Mouse (Mus musculus) heart, embryonic 15.5 days (tissue): Measurements from ENCODE around the gene Hist1h3d. TPM values are rescaled to one million over a fixed set of nuclear protein-coding genes. Genes with fewer than 3 reads are reported as not detected.
"Not testable (repeated sequence)": the region's sequence is repeated elsewhere in the genome, so short reads cannot be mapped to it uniquely, and the experiment has no call there.

Source experiments
- ATAC-seq: fragments of 200-750 bp; cut with Nextera tagmentation; replicated peaks from 2 replicates; pipeline ENCODE4 v1.8.0; 2017; ENCODE audit warnings: low read depth, moderate TSS enrichment; ENCODE audit not compliant: insufficient number of reproducible peaks, insufficient read depth, low FRiP score
- H3K27ac ChIP-seq: fragments of 300-500 bp; sonication (generic); 2 replicates; pipeline ENCODE4 v1.5.1; 2015; ENCODE audit warnings: mild to moderate bottlenecking, inconsistent platforms
- H3K27me3 ChIP-seq: fragments of 300-500 bp; sonication (generic); 2 replicates; pipeline ENCODE4 v1.6.1; 2015; ENCODE audit warnings: inconsistent platforms
- H3K36me3 ChIP-seq: fragments of 300-500 bp; sonication (generic); 2 replicates; pipeline ENCODE4 v1.6.1; 2015; ENCODE audit warnings: mild to moderate bottlenecking, inconsistent platforms
- H3K4me1 ChIP-seq: fragments of 300-500 bp; sonication (generic); replicated peaks from 2 replicates; pipeline ENCODE4 v1.6.1; 2015; ENCODE audit warnings: inconsistent platforms
- H3K4me2 ChIP-seq: fragments of 300-500 bp; sonication (generic); 2 replicates; pipeline ENCODE4 v1.6.1; 2015; ENCODE audit warnings: inconsistent platforms, mild to moderate bottlenecking, moderate library complexity
- H3K4me3 ChIP-seq: fragments of 300-500 bp; sonication (generic); 2 replicates; pipeline ENCODE4 v1.5.1; 2015; ENCODE audit warnings: mild to moderate bottlenecking, inconsistent platforms
- H3K9ac ChIP-seq: fragments of 300-500 bp; sonication (generic); 2 replicates; pipeline ENCODE4 v1.6.1; 2015; ENCODE audit warnings: mild to moderate bottlenecking, inconsistent platforms
- H3K9me3 ChIP-seq: fragments of 300-500 bp; sonication (generic); replicated peaks from 2 replicates; pipeline ENCODE4 v1.6.1; 2016; ENCODE audit warnings: inconsistent platforms
- WGBS: fragments of 180-500 bp; shearing (Covaris S2); methylation state at CpG from one replicate; pipeline ENCODE4 v1.1.7; 2015; ENCODE audit warnings: mixed read lengths; 5-methylcytosine and 5-hydroxymethylcytosine counted together
- polyA plus RNA-seq: library from polyadenylated mRNA; unstranded; fragments of >200 nt; fragmentation: Nextera tagmentation; extraction: Ambion mirVana; gene quantifications from 2 replicates; pipeline ENCODE4 v1.2.1, GENCODE M21; 2015

Gene Hist1h3d
- polyA plus RNA-seq: 2.0 and 2.2 TPM in 2 replicates

DNA sequence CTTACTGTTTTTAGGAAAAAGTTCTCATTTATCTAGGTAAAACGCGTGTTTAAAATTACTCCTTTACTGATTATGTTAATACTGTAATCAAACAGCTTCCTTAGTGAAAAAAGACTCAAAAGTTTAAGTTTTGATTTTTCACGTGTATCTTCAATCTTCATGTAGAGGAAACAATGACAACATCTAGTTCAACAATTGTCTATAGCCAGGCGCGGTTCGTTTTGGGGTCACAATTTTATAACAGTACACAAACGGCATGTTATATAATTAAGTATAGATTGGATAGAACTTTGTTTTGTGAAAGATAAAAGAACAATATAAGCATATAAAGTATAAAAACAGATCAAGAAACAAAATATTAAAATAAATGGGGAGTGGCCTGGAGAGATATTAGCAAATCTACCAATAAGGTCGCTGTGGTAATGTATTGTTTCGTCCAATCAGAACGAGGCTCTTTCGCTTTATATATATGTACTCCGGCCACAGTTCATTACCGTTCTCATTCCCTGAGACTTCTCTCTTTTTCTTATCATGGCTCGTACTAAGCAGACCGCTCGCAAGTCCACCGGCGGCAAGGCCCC is at the start of gene Hist1h3d:
Hist1h3d (plus strand) TSS at position 493 of the 581 bp plus-strand sequence.
- WGBS: 1% methylated on average over 18 of the region's 18 CpGs
- peak; percentile 53; the same call in 1 of the 2 replicates for ATAC-seq
- Histone ChIP-seq H3K9me3 (no peaks in the 10 kb centered on the region), H3K27me3 (no peaks in the 10 kb centered on the region), H3K36me3 (no peaks in the 10 kb centered on the region), H3K4me3 (peak within 1 kb of the TSS; percentile 47), H3K27ac (peak within 1 kb of the TSS; percentile 79), H3K4me1 (peaks cover 33% of the 10 kb centered on the region), H3K4me2 (peak within 1 kb of the TSS; percentile 73), H3K9ac (peak within 1 kb of the TSS; percentile 61)

DNA sequence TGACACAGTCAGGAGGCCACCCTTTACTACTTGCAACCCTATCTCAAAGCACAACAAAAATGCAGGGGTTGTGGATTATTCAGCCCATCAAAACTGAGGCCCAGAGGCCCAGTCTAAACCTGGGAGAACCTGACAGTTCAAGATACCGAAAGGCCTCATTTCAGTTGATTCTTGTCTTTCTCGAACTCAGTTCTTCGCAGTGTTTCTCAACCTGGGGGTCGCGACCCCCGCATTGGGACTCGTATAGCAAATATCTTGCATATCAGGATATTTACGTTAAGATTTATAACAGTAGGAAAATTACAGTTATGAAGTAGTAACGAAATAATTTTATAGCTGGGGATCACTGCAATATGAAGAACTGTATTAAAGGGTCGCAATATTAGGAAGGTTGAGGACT is 49.7 kb upstream of the Hist1h3d start:
- peaks cover 22% of the 10 kb centered on the region for H3K4me1 ChIP-seq
- peak overlapping the region; percentile 57 for H3K4me2 ChIP-seq
- H3K9me3 ChIP-seq: no peaks in the 10 kb centered on the region
- no peak overlapping the region for H3K27ac ChIP-seq
- ATAC-seq: no peak
- no peaks in the 10 kb centered on the region for H3K27me3 ChIP-seq
- H3K9ac ChIP-seq: peak overlapping the region; percentile 36; the same call in 1 of the 2 replicates
- peak overlapping the region; percentile 48 for H3K4me3 ChIP-seq
- 3% methylated on average over 10 of the region's 10 CpGs for WGBS
- no peaks in the 10 kb centered on the region for H3K36me3 ChIP-seq

- peak overlapping the region; percentile 39 for H3K9ac ChIP-seq
- H3K27ac ChIP-seq: peak overlapping the region; percentile 51
- no peak; the same call in 1 of the 2 replicates for ATAC-seq
- H3K4me2 ChIP-seq: peak overlapping the region; percentile 57
- H3K9me3 ChIP-seq: no peaks in the 10 kb centered on the region
- H3K4me1 ChIP-seq: peaks cover 22% of the 10 kb centered on the region
- under 1% methylated on average over 17 of the region's 17 CpGs for WGBS
- no peaks in the 10 kb centered on the region for H3K36me3 ChIP-seq
- H3K27me3 ChIP-seq: no peaks in the 10 kb centered on the region
- peak overlapping the region; percentile 48 for H3K4me3 ChIP-seq
Measured at GRCm38 (mm10) chr13:23526312-23526711, 49.3 kb upstream of the Hist1h3d start.

DNA sequence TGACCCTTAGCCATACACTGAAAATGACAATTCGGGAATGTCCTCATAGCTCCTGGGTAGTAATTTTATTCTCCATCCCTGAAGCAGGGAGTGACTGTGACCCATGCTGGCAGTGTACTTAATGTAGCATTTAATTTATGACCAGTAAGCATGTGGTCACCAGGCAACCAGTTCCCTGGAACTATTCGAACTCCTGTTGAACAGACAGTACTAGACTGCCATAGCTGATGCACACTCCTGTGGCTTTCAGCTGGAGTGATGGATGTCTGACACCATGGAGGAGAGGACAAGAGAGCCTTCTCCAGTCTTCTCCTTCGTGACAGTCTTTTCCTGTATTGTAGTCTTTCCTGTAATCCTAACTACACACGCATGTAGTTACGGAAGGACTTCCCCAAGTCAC is 46.6 kb upstream of the Hist1h3d start:
- Histone ChIP-seq H3K4me3 (no peak overlapping the region), H3K4me2 (peak overlapping the region; percentile 79), H3K27me3 (no peaks in the 10 kb centered on the region), H3K4me1 (peaks cover 39% of the 10 kb centered on the region), H3K9me3 (no peaks in the 10 kb centered on the region), H3K27ac (peak overlapping the region; percentile 92), H3K9ac (no peak overlapping the region), H3K36me3 (no peaks in the 10 kb centered on the region)
- no peak for ATAC-seq
- 80% methylated on average over 5 of the region's 5 CpGs for whole genome bisulfite sequencing

GRCm38 (mm10) chr13:23529480-23530165 is 45.9 kb upstream of the Hist1h3d start:
- peak overlapping the region; percentile 92 for H3K27ac ChIP-seq
- H3K27me3 ChIP-seq: no peaks in the 10 kb centered on the region
- peak overlapping the region; percentile 79 for H3K4me2 ChIP-seq
- H3K36me3 ChIP-seq: no peaks in the 10 kb centered on the region
- H3K9me3 ChIP-seq: no peaks in the 10 kb centered on the region
- H3K9ac ChIP-seq: peak overlapping the region; percentile 59
- H3K4me1 ChIP-seq: peaks cover 45% of the 10 kb centered on the region
- no peak for ATAC-seq
- H3K4me3 ChIP-seq: peak overlapping the region; percentile 56
- WGBS: 18% methylated on average over 2 of the region's 2 CpGs

- peak overlapping the region; percentile 56 for H3K4me3 ChIP-seq
- WGBS: under 1% methylated on average over 20 of the region's 20 CpGs
- H3K36me3 ChIP-seq: no peaks in the 10 kb centered on the region
- H3K9ac ChIP-seq: peak overlapping the region; percentile 59
- peak overlapping the region; percentile 92 for H3K27ac ChIP-seq
- ATAC-seq: no peak
- peak overlapping the region; percentile 79 for H3K4me2 ChIP-seq
- H3K27me3 ChIP-seq: no peaks in the 10 kb centered on the region
- H3K9me3 ChIP-seq: no peaks in the 10 kb centered on the region
- peaks cover 44% of the 10 kb centered on the region for H3K4me1 ChIP-seq
Measured at GRCm38 (mm10) chr13:23530181-23530900, 45.2 kb upstream of the Hist1h3d start.

DNA sequence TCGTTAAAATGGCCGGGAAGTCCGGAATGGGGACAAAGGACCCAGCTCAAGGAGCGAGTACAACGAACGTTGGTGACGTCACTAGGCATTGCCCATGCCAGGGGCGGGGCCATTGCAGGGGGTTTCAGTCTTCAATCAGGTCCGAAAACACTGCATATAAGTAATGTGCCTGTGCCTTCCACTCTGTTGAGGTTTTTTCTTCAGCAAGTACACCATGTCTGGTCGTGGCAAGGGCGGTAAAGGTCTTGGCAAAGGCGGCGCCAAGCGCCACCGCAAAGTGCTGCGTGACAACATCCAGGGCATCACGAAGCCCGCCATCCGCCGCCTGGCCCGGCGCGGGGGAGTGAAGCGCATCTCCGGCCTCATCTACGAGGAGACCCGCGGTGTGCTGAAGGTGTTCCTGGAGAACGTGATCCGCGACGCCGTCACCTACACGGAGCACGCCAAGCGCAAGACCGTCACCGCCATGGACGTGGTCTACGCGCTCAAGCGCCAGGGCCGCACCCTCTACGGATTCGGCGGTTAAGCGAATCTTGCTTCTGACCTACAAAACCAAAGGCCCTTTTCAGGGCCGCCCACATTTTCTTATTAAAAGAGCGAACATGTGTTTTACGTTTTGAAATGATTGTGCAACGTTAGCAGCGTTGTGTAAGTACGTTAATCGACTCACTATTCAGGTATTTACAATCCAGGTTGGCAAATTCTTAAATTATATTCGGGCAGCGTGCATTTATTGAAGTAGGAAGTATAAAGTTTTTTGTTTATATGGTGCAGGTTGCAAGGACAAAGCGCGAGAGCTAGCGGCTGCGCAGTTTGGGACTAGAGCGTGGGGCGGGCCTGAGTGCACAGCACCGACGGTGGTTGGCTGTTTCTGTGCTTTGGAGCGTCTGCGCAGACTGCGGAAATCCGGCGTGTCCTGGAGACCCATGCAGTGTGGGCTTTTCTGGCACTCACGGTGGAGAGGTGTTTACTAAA is 44.4 kb upstream of the Hist1h3d start, which contains the start of gene Hist1h4h:
Hist1h4h (plus strand) TSS at position 150 of the 975 bp plus-strand sequence.
- Histone ChIP-seq H3K9ac (peak within 1 kb of the TSS; percentile 59), H3K36me3 (no peaks in the 10 kb centered on the region), H3K27me3 (no peaks in the 10 kb centered on the region), H3K9me3 (no peaks in the 10 kb centered on the region), H3K4me3 (peak within 1 kb of the TSS; percentile 56), H3K4me2 (peak within 1 kb of the TSS; percentile 79), H3K27ac (peak within 1 kb of the TSS; percentile 92), H3K4me1 (peaks cover 42% of the 10 kb centered on the region)
- ATAC-seq: peak; percentile 84
- under 1% methylated on average over 60 of the region's 70 CpGs for WGBS

- peak overlapping the region; percentile 56 for H3K4me3 ChIP-seq
- peaks cover 44% of the 10 kb centered on the region for H3K4me1 ChIP-seq
- ATAC-seq: no peak
- no peaks in the 10 kb centered on the region for H3K36me3 ChIP-seq
- no peaks in the 10 kb centered on the region for H3K27me3 ChIP-seq
- peak overlapping the region; percentile 79 for H3K4me2 ChIP-seq
- peak overlapping the region; percentile 92 for H3K27ac ChIP-seq
- WGBS: 23% methylated on average over 9 of the region's 9 CpGs
- peak overlapping the region; percentile 59; the same call in 1 of the 2 replicates for H3K9ac ChIP-seq
- H3K9me3 ChIP-seq: no peaks in the 10 kb centered on the region
Measured at GRCm38 (mm10) chr13:23532262-23533075, 43.1 kb upstream of the Hist1h3d start.

DNA sequence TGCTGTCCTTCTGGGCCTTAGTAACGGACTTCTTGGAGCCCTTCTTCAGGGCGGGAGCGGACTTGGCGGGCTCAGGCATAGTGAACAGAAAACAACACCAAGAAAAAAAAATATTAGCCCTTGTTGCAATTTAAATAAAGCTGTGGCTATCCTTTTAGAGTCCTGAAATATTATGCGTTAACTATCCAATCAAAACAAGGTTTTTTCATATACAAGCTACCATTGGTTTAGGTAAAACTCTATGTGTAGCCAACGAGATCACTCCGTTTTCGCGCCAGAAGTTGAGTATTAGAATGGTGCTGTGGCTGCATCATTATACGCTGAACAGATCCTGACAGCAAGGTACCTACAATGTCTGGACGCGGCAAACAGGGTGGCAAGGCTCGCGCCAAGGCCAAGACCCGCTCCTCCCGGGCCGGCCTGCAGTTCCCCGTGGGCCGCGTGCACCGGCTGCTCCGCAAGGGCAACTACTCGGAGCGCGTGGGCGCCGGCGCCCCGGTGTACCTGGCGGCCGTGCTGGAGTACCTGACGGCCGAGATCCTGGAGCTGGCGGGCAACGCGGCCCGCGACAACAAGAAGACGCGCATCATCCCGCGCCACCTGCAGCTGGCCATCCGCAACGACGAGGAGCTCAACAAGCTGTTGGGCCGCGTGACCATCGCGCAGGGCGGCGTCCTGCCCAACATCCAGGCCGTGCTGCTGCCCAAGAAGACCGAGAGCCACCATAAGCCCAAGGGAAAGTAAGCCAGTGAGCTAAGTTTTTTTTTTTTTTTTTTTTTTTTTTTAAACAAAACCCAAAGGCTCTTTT is 41.8 kb upstream of the Hist1h3d start, which contains the start of gene Hist1h2af:
Hist1h2af (plus strand) TSS at position 347 of the 808 bp plus-strand sequence.
- under 1% methylated on average over 25 of the region's 53 CpGs for WGBS
- not testable (repeated sequence) for ATAC-seq, H3K9me3 ChIP-seq

More for the DNA sequence above, 41.8 kb upstream of the Hist1h3d start, which contains the start of gene Hist1h2af:
- Histone ChIP-seq H3K27ac (peak within 1 kb of the TSS; percentile 92), H3K9ac (peak within 1 kb of the TSS; percentile 59), H3K4me1 (peaks cover 39% of the 10 kb centered on the region), H3K4me2 (peak within 1 kb of the TSS; percentile 79), H3K4me3 (peak within 1 kb of the TSS; percentile 56)
- not testable (repeated sequence) for H3K36me3 ChIP-seq, H3K27me3 ChIP-seq
